Mouse (Mus musculus) frontal cortex, postnatal 36 days (tissue): Measurements from ENCODE around the gene Mrps27.
A peak's percentile ranks its signal among the peaks of the same experiment; 100 is the strongest.

Experiments
- DNase-seq, 2 experiments: peaks; one replicate each; pipeline ENCODE4 v3.0.0; 2022; ENCODE audit warnings: low spot score in 2 of 2

Mrps27 gene

GRCm38 (mm10) chr13:99351596-99351995 lies 7.0 kb downstream of the Mrps27 start:
- no peak for DNase-seq

DNA sequence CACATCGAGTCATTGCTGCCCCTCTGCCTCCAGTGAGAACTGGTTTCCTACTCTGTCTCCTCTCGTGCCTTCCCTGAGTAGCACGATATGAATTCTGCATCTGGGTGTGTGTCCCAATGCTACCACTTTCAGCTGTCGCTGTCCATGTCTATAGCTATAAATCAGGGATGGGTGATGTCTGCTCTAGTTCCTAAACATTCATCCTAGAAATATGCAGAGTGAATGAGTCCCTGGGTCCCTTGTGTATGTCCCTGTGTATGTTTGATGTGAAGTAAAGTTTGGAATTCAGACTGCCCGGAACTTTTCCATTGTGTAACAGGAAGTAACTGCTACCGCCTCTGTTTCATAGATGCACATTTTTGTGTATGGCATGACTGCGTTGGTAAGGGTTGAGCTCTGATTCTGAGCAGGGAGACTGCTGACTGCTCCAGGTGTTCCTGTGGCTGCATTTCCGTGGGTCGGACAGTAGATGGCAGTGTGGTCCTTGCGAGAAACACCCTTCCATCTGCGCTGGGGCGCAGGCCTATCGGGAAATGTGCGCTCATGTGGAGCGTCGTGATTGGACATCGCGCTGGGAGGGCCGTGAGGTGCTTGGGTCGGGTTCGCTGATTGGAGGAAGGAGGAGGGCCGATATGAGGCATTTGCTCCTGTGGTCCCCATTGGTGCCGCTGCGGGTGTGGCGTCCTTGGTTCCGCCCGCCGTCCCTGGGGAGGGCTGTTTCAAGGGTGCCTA lies 8.3 kb downstream of the Mrps27 start:
- DNase-seq, result peak; percentile 96 to 97

- DNase-seq, result no peak
Observed at GRCm38 (mm10) chr13:99353490-99353851, 8.9 kb downstream of the Mrps27 start.

GRCm38 (mm10) chr13:99355072-99355471 lies 10.5 kb downstream of the Mrps27 start:
- DNase-seq, result no peak

GRCm38 (mm10) chr13:99355861-99356260 lies 11.3 kb downstream of the Mrps27 start:
- no peak for DNase-seq

DNA sequence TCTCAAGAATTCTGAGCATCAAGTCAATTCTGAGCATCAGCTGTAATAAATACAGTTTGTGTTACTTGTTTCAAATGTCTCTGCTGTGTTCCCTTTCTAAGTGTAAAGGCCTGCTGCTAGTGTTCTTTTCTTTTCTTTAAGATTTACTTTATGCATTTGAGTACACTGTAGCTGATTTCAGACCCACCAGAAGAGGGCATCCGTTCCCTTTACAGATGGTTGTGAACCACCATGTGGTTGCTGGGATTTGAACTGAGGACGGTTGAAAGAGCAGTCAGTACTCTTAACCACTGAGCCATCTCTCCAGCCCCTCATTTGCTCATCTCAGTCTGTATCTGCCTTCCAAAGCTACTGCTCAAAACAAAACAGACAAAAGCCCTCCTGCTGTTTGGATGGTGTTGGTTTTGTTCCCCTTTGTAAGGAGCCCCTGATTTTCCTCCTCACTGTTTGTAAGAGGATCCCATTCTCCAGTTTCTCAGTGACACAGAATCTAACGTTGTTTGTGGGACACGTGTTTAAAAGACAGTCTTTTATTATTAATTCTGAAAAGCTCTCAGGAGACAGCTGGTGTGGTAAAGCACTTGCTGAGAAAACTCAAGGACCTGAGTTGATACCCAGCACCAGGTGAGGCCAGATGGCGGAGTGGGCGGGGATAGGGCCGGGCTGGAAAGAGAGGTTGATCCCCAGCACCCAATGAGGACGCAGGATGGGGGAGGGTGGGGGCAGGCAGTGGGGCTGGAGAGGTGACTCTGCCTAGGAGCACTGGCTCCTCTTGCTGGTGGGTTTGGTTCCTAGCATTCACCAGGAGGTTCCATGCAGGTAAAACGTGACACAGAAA lies 12.1 kb downstream of the Mrps27 start:
- no peak for DNase-seq

DNA sequence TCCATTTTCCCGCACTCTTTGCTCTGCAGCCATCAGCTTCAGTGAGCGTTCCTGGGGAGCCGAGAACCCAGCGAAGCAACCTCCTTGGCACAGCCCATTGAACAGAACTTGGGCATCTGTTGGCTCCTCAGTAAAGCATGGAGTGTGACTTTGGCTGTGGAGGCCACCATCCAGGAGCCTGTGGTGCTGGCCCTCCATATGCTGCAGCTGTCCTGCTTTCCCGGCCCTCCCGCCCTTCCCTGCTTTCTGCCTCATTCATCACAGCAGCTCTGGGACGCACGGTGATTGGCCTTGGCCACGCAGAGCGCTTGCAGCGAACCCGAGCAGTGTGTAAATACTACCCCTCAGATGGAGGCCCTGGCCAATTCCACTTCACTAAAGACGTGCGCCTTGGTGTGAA lies 14.3 kb downstream of the Mrps27 start:
- no peak for DNase-seq

GRCm38 (mm10) chr13:99363866-99364265 lies 19.3 kb downstream of the Mrps27 start:
- DNase-seq, result no peak

DNA sequence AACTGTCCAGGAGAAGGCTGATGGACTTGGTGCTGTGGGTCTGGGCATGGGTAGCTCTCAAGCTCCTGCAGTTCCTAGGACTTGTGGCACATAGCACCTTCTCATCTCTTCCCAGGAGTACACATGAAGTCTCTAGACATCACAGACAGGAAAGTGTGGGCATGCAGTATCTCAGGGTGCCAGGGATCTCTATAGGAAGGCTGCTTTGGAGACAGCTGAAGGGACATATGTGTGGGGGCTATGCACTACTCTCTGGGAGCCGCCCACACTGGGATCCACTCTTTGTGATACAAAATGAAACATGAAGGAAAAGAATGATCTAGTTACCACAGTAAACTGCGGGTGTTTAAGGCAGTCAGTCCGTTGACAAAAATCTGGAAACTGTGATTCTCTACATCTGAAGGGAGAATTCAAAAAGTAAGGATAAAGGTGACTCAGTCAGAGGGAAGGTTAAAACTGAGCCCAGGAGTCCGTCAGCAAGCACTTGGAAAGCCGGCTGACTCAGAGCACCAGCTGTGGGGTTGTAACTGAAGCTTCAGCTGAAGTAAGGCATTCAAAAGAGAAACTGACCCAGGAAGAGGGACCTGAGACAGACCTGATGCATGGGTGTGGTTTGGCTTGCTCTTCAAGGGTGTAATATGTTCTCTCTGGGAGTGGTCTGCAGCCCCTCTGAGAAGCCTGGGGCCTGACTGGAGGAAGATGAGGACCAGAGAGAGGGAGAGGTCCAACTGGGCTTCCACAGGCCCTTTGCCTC lies 22.0 kb downstream of the Mrps27 start:
- DNase-seq, result peak; percentile 86 to 94

- DNase-seq, result no peak
Observed at GRCm38 (mm10) chr13:99367554-99368174, 23.1 kb downstream of the Mrps27 start.

DNA sequence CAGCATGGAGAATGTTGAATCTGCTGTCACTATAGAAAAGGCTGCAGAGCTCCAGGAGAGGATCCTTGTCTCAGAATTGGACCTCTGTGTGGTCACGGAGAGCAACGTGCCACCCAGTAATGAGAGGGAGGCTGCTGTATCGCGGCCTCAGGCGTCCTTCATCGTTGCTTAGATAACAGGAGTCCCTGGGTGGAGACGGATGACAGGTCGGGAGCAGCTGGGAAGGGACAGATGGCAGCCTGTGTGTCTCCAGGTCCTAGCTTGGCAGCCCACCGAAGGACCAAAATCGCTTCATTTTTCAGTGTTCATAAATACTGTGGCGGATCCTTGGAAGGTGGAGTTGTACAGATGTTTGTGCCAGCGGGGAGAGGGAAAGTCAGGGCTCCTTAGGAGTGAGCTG lies 24.5 kb downstream of the Mrps27 start:
- DNase-seq, result no peak

GRCm38 (mm10) chr13:99371285-99371684 lies 26.7 kb downstream of the Mrps27 start:
- DNase-seq, result no peak

DNA sequence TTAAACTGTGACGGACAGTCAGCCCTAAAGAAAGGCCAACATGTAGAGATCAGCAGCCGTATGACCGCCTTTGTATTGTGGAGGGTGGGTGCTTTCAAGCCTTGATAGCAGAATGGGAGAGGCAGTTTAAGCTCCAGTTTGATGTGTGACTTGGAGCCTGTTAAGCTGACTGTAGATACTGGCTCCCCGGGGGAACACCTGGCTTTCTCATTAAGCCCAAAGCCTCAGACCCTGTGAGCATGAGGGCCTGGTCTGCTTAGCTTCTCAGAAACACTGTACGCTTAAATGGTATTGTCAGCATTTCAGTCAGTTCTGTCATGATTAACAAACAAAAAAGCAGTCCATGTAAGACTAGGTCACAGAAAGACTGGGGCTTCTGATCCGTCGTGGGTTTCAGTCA lies 29.1 kb downstream of the Mrps27 start:
- DNase-seq, result no peak

GRCm38 (mm10) chr13:99374191-99374590 lies 29.6 kb downstream of the Mrps27 start:
- DNase-seq, result no peak

DNA sequence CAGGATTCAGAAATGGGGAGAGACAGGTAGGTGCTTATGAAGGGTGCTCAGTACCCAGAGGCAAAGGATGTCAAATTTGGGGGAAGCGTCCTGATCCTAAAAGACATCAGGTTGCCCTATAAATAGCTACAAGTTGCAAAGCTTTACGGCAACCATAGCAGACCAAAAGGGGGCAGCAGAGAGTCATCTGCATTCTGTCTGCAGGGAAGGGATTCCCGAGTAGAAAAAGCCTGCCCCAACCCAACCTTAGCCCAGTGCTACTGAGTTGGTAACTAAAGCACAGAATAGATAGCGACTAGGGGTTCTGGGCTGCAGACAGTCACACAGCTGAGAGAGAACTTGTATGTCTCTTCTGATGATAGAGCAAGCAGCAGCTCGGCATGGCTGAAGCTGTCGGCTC lies 31.0 kb downstream of the Mrps27 start:
- DNase-seq, result peak; percentile 78 to 85

- no peak for DNase-seq
Observed at GRCm38 (mm10) chr13:99377055-99377454, 32.5 kb downstream of the Mrps27 start.

DNA sequence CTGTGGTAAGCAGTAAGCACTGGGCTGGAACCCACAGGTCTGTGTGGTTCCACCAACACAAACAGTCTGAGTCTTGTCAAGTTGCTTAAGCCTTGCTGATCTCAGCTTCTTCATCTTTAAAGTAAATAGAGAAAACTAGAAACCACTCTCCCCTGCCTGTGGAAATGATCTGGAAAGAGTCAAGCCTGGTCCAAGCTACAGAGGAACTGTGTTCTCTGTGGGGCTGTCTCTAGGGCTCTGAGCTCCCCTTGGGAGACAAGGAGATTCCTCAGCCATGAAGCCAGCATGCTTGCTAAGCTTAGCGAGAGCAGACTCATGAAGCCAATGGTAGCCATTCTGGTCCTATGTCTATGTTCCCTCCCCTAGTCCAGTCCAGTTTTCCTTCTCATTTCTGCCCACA lies 33.6 kb downstream of the Mrps27 start:
- DNase-seq, result no peak

DNA sequence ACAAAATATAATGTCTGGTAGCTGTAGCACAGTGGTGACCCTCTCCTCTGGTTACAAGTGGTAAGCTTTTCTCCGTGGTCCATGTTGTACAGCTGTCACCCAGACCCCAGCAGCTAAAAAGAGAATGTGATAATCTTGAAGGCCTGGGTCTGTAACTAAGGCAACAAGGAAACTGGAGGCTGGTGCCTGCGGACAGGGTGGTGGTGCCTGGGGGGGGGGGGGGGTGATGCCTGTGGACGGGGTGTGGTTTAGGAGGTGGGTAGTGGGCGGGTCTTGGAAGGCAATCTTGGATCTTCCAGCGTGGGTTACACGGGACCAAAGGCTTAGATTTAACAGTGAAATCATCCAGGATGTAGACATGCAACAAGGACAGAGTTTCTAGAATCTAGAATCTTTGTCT lies 37.8 kb downstream of the Mrps27 start:
- no peak for DNase-seq

GRCm38 (mm10) chr13:99384555-99385203 lies 40.1 kb downstream of the Mrps27 start:
- no peak for DNase-seq

DNA sequence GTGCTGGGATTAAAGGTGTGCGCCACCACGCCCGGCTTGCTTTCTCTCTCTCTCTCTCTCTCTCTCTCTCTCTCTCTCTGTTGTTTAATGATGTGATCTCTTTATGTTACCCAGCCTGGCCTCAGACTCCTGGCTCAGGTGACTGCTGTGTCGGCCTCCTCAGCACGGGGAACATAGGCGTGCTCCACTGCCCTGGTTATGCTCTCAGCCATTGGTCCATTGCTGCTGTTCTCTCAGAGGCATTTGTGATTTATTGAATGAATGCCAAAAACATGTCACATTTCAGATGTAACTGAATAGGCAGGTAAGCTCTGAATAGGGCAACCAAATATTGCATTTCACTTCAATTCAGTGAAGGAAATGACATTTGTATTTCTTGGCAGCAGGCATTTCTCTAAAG lies 41.3 kb downstream of the Mrps27 start:
- DNase-seq, result no peak

DNA sequence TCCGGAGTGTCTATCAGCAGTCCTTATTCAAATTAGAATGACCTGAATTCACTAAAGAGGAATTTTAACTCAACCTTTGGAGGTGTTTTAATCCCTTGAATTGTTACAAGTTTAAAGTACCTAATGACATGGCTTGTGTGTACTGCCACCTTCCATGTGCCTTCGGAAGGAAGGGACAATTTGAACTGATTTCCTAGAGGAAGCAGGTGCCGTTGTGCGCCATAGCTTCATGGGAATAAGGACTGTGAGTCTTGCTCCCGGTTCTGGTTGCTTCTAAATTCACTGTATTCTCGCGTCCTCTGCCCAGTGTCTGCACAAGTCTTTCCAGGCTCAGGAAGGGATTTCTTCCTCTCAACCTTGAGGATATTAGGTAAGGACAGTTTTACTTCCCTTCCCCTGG lies 41.8 kb downstream of the Mrps27 start:
- no peak for DNase-seq
